Mouse (Mus musculus) megakaryocyte, embryonic 14.5 days (primary cell): Measurements from ENCODE around the gene Myof. TPM values are rescaled to one million over a fixed set of nuclear protein-coding genes. Genes with fewer than 3 reads are reported as not detected.

Experiments
- H3K27me3 ChIP-seq: replicated peaks from 2 replicates; pipeline ENCODE3; 2012; ENCODE audit warnings: inconsistent platforms
- H3K36me3 ChIP-seq: replicated peaks from 2 replicates; pipeline ENCODE3; 2012; ENCODE audit warnings: low read length, inconsistent platforms, mixed read lengths
- H3K4me1 ChIP-seq: 2 replicates; pipeline ENCODE4 v1.6.1; 2012; ENCODE audit warnings: inconsistent platforms
- H3K4me3 ChIP-seq: replicated peaks from 2 replicates; pipeline ENCODE3; 2012; ENCODE audit warnings: moderate library complexity, mild to moderate bottlenecking, inconsistent platforms
- H3K9me3 ChIP-seq: 2 replicates; pipeline ENCODE4 v1.6.1; 2012; ENCODE audit warnings: inconsistent platforms
- FLI1 ChIP-seq: IDR thresholded peaks from 2 replicates; pipeline ENCODE4 v1.6.1; 2012; ENCODE audit warnings: low read length, inconsistent platforms, mixed read lengths
- GATA1 ChIP-seq: IDR thresholded peaks from 3 replicates; pipeline ENCODE4 v1.6.1; 2012; ENCODE audit warnings: mixed read lengths, low read length, inconsistent platforms, borderline replicate concordance
- polyA plus RNA-seq: library from polyadenylated mRNA; stranded (reverse); fragments of >175 nt; gene quantifications from 2 replicates; pipeline ENCODE4 v1.2.3, GENCODE M21; 2012; ENCODE audit warnings: low replicate concordance; ENCODE audit not compliant: insufficient read depth

The Myof gene
- polyA plus RNA-seq, 1 experiment = 6.2 TPM

- H3K36me3 ChIP-seq = peaks cover 55% of the 10 kb centered on the region
- peaks cover 4% of the 10 kb centered on the region; the same call in 1 of the 2 replicates for H3K4me1 ChIP-seq
- H3K4me3 ChIP-seq = no peak overlapping the region
- H3K9me3 ChIP-seq = peaks cover 20% of the 10 kb centered on the region
- H3K27me3 ChIP-seq = peaks cover 4% of the 10 kb centered on the region
- TF ChIP-seq GATA1 (no peak), FLI1 (no peak)
These were observed 31.7 kb upstream of the Myof start for GRCm38 (mm10) chr19:38075051-38075450.

GRCm38 (mm10) chr19:38073226-38073625 is 29.8 kb upstream of the Myof start:
- Histone ChIP-seq H3K9me3 (peaks cover 18% of the 10 kb centered on the region), H3K36me3 (peaks cover 72% of the 10 kb centered on the region), H3K4me1 (peaks cover 4% of the 10 kb centered on the region; the same call in 1 of the 2 replicates), H3K27me3 (no peaks in the 10 kb centered on the region), H3K4me3 (no peak overlapping the region)
- TF ChIP-seq GATA1 = no peak

- H3K4me1 ChIP-seq = no peaks in the 10 kb centered on the region
- no peak for TF ChIP-seq GATA1
- TF ChIP-seq FLI1 = no peak
- H3K9me3 ChIP-seq = no peaks in the 10 kb centered on the region
- peaks cover 69% of the 10 kb centered on the region for H3K36me3 ChIP-seq
- no peaks in the 10 kb centered on the region for H3K27me3 ChIP-seq
- H3K4me3 ChIP-seq = no peak overlapping the region
These were observed 20.7 kb upstream of the Myof start for GRCm38 (mm10) chr19:38064051-38064450.

- Histone ChIP-seq H3K4me3 (no peak overlapping the region), H3K4me1 (no peaks in the 10 kb centered on the region), H3K9me3 (no peaks in the 10 kb centered on the region), H3K36me3 (peaks cover 70% of the 10 kb centered on the region), H3K27me3 (no peaks in the 10 kb centered on the region)
- no peak for TF ChIP-seq FLI1
- TF ChIP-seq GATA1 = no peak
These were observed 19.8 kb upstream of the Myof start for GRCm38 (mm10) chr19:38063201-38063600.

GRCm38 (mm10) chr19:38056931-38057330 is 13.6 kb upstream of the Myof start:
- Histone ChIP-seq H3K9me3 (no peaks in the 10 kb centered on the region), H3K4me1 (peaks cover 23% of the 10 kb centered on the region), H3K4me3 (no peak overlapping the region), H3K36me3 (peaks cover 47% of the 10 kb centered on the region), H3K27me3 (peaks cover 7% of the 10 kb centered on the region)
- TF ChIP-seq FLI1 (no peak), GATA1 (no peak)

- Histone ChIP-seq H3K9me3 (no peaks in the 10 kb centered on the region), H3K4me1 (peaks cover 23% of the 10 kb centered on the region), H3K4me3 (peak overlapping the region; percentile 80), H3K27me3 (peaks cover 7% of the 10 kb centered on the region), H3K36me3 (peaks cover 41% of the 10 kb centered on the region)
- TF ChIP-seq FLI1 (no peak), GATA1 (no peak)
These were observed 12.9 kb upstream of the Myof start for GRCm38 (mm10) chr19:38056276-38056675.

- Histone ChIP-seq H3K9me3 (no peaks in the 10 kb centered on the region), H3K27me3 (peaks cover 8% of the 10 kb centered on the region), H3K4me1 (peaks cover 23% of the 10 kb centered on the region), H3K4me3 (peak overlapping the region; percentile 96), H3K36me3 (peaks cover 36% of the 10 kb centered on the region)
- TF ChIP-seq FLI1 (no peak), GATA1 (no peak)
These were observed 12.4 kb upstream of the Myof start for GRCm38 (mm10) chr19:38055798-38056197.

GRCm38 (mm10) chr19:38054720-38055192 is 11.4 kb upstream of the Myof start, which contains the start of gene Cep55:
Gene Cep55 (plus strand): TSS chr19:38055011.
- H3K4me1 ChIP-seq = peaks cover 23% of the 10 kb centered on the region
- H3K4me3 ChIP-seq = peak within 1 kb of the TSS; percentile 96
- no peaks in the 10 kb centered on the region for H3K9me3 ChIP-seq
- peak; percentile 14; the same call in 1 of the 2 replicates for TF ChIP-seq FLI1
- TF ChIP-seq GATA1 = no peak
- peaks cover 9% of the 10 kb centered on the region for H3K27me3 ChIP-seq
- H3K36me3 ChIP-seq = peaks cover 25% of the 10 kb centered on the region

- Histone ChIP-seq H3K9me3 (no peaks in the 10 kb centered on the region), H3K36me3 (peaks cover 20% of the 10 kb centered on the region), H3K4me1 (peaks cover 23% of the 10 kb centered on the region), H3K27me3 (peaks cover 14% of the 10 kb centered on the region), H3K4me3 (peak overlapping the region; percentile 96)
- TF ChIP-seq FLI1 = no peak
- TF ChIP-seq GATA1 = no peak
These were observed 10.9 kb upstream of the Myof start for GRCm38 (mm10) chr19:38054149-38054719.

GRCm38 (mm10) chr19:38053227-38054041 is 10.1 kb upstream of the Myof start:
- TF ChIP-seq FLI1 = no peak
- no peak for TF ChIP-seq GATA1
- Histone ChIP-seq H3K27me3 (peaks cover 16% of the 10 kb centered on the region), H3K4me3 (peak overlapping the region; percentile 96), H3K9me3 (no peaks in the 10 kb centered on the region), H3K4me1 (peaks cover 23% of the 10 kb centered on the region), H3K36me3 (peaks cover 13% of the 10 kb centered on the region)
